Mouse (Mus musculus): ENCODE measurements around the gene Ceacam1. TPM values are rescaled to one million over a fixed set of nuclear protein-coding genes. Genes with fewer than 3 reads are reported as not detected.

The Ceacam1 gene
- 2.9 and 7.7 TPM in 2 replicates for polyA plus RNA-seq (2015; fragmentation: Nextera tagmentation; extraction: Ambion mirVana)

GRCm38 (mm10) chr7:25477091-25477751 is at the start of gene Ceacam1:
Gene Ceacam1 (minus strand): TSS chr7:25477603.

GRCm38 (mm10) chr7:25412833-25413441 is 64.5 kb downstream of the Ceacam1 start, which contains the start of gene Cxcl17:
Gene Cxcl17 (minus strand): TSS chr7:25412886.

Other genes with a start within 250 kb of the Ceacam1 start
- gene Gsk3a, start 239.8 kb downstream of the Ceacam1 start, polyA plus RNA-seq (2015; fragmentation: Nextera tagmentation; extraction: Ambion mirVana) = 5.7 and 6.7 TPM in 2 replicates
- gene Erf, start 226.8 kb downstream of the Ceacam1 start, polyA plus RNA-seq (2015; fragmentation: Nextera tagmentation; extraction: Ambion mirVana) = 6.8 and 8.8 TPM in 2 replicates
- gene Cic, start 209.9 kb downstream of the Ceacam1 start, polyA plus RNA-seq (2015; fragmentation: Nextera tagmentation; extraction: Ambion mirVana) = 15.5 and 17.7 TPM in 2 replicates
- 75.9 and 76.1 TPM in 2 replicates for gene Pafah1b3, start 179.6 kb downstream of the Ceacam1 start, polyA plus RNA-seq (2015; fragmentation: Nextera tagmentation; extraction: Ambion mirVana)
- gene Prr19, start 176.2 kb downstream of the Ceacam1 start, polyA plus RNA-seq (2015; fragmentation: Nextera tagmentation; extraction: Ambion mirVana) = not detected in 2 replicates
- 0.10 TPM in 1 of 2 replicates, not detected in the other for gene Tmem145, start 171.5 kb downstream of the Ceacam1 start, polyA plus RNA-seq (2015; fragmentation: Nextera tagmentation; extraction: Ambion mirVana)
- gene Megf8, start 160.4 kb downstream of the Ceacam1 start, polyA plus RNA-seq (2015; fragmentation: Nextera tagmentation; extraction: Ambion mirVana) = 5.2 TPM in 2 replicates
- 0.60 and 0.94 TPM in 2 replicates for gene Cnfn, start 107.9 kb downstream of the Ceacam1 start, polyA plus RNA-seq (2015; fragmentation: Nextera tagmentation; extraction: Ambion mirVana)
- 4.5 and 5.9 TPM in 2 replicates for gene Lipe, start 78.9 kb downstream of the Ceacam1 start, polyA plus RNA-seq (2015; fragmentation: Nextera tagmentation; extraction: Ambion mirVana)
- not detected in 2 replicates for gene Cxcl17, start 64.7 kb downstream of the Ceacam1 start, polyA plus RNA-seq (2015; fragmentation: Nextera tagmentation; extraction: Ambion mirVana)
- gene Ceacam2, start 62.3 kb upstream of the Ceacam1 start, polyA plus RNA-seq (2015; fragmentation: Nextera tagmentation; extraction: Ambion mirVana) = 0.13 and 0.18 TPM in 2 replicates
- not detected in 2 replicates for gene Erich4, start 138.3 kb upstream of the Ceacam1 start, polyA plus RNA-seq (2015; fragmentation: Nextera tagmentation; extraction: Ambion mirVana)
- 18.6 and 18.8 TPM in 2 replicates for gene Dmac2, start 141.8 kb upstream of the Ceacam1 start, polyA plus RNA-seq (2015; fragmentation: Nextera tagmentation; extraction: Ambion mirVana)
- 8.5 and 9.1 TPM in 2 replicates for gene B3gnt8, start 149.1 kb upstream of the Ceacam1 start, polyA plus RNA-seq (2015; fragmentation: Nextera tagmentation; extraction: Ambion mirVana)
- gene Bckdha, start 181.4 kb upstream of the Ceacam1 start, polyA plus RNA-seq (2015; fragmentation: Nextera tagmentation; extraction: Ambion mirVana) = 42.6 and 55.7 TPM in 2 replicates
- 52.0 and 62.6 TPM in 2 replicates for gene Exosc5, start 181.6 kb upstream of the Ceacam1 start, polyA plus RNA-seq (2015; fragmentation: Nextera tagmentation; extraction: Ambion mirVana)
- 0.76 and 1.2 TPM in 2 replicates for gene Tmem91, start 197.6 kb upstream of the Ceacam1 start, polyA plus RNA-seq (2015; fragmentation: Nextera tagmentation; extraction: Ambion mirVana)
- gene B9d2, start 203.2 kb upstream of the Ceacam1 start, polyA plus RNA-seq (2015; fragmentation: Nextera tagmentation; extraction: Ambion mirVana) = 14.7 and 19.9 TPM in 2 replicates
- 2.9 and 3.4 TPM in 2 replicates for gene Tgfb1, start 209.4 kb upstream of the Ceacam1 start, polyA plus RNA-seq (2015; fragmentation: Nextera tagmentation; extraction: Ambion mirVana)
- gene Ccdc97, start 241.5 kb upstream of the Ceacam1 start, polyA plus RNA-seq (2015; fragmentation: Nextera tagmentation; extraction: Ambion mirVana) = 12.6 and 14.4 TPM in 2 replicates

Data from urinary bladder, postnatal 0 days (tissue).